Mouse (Mus musculus): ENCODE measurements around the gene Tlr12.
"Not testable (repeated sequence)": the region's sequence is repeated elsewhere in the genome, so short reads cannot be mapped to it uniquely, and the experiment has no call there.

Tlr12 gene

DNA sequence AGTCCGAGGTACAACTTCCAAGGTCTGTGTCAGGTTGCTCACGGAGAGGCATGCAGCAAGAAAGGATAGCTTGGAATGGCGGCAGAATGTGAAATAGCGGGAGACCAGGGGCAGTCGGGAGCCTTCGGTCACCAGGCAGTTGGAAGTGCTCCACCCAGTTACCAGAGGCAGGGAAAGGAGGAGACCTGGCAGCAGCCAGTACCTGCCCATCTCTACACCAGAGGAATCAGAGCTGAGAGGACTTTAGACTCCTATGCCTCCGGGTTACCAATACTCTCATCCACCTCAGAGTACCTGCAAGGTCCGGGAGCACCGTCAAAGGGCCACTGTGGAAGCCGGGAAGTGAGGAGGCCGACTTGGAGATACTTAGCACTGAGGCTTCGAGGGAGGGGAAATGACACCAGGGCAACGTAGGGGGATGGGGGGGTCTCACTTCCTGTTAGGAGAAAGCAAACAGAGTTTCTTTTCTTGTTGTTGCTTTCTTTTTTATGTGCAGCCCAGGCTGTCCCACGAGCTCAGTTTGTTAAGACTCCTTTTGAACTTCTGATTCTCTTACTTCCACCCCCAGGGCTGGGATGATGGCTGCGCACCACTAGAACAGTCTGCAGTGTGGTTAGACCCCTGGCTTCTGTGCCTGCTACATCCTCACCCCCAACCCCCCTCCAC is at the start of gene Tlr12:
Tlr12 (minus strand) TSS at position 374 of the 666 bp plus-strand sequence.
- DNase-seq (ENCODE audit: extremely low read depth, insufficient read length, low spot score) = no peak

GRCm38 (mm10) chr4:128667195-128667594 is 48.8 kb upstream of the Tlr12 start:
- DNase-seq (ENCODE audit: extremely low read depth, insufficient read length, low spot score) = not testable (repeated sequence)

DNA sequence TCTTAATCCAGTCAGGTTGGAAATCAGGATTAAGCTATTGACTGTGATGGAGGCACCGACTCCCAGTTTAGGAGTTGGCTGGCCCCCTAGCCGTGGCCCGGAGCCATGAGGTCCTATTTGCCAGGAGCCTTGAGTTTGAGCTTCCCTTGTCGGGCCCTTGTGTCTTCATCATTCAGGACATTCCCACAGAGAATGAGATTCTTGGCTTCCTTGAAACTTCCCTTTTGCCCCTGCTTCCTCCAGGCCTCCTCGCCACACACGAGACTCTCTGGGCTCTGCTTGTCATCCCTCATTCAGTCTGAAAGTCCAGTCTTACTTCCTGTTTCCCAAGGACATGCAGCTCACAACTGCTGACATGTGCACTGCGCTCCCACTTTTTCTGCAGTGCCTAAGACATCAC is 47.9 kb upstream of the Tlr12 start:
- DNase-seq (ENCODE audit: extremely low read depth, insufficient read length, low spot score) = not testable (repeated sequence)

GRCm38 (mm10) chr4:128664002-128664401 is 45.6 kb upstream of the Tlr12 start:
- no peak for DNase-seq (ENCODE audit: extremely low read depth, insufficient read length, low spot score)

DNA sequence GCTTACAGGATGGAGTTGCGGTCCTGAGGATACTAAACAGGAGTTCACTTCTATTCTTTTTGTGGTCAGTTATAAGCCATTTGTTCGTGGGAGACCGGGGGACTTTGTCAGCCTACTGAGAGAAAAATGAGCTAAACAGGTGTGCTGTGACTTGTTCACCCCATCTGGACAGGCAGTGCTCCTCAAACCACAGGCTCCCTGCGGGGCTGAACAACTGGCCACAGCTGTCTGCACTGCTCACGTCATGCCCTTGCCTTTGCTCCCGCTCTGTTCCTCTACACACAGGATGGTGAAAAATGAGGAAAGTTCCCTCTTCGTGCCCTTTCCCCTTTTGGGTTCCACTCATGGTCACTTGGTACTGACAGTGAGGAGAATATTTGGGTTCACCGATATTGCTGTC is 42.6 kb upstream of the Tlr12 start:
- no peak for DNase-seq (ENCODE audit: extremely low read depth, insufficient read length, low spot score)

DNA sequence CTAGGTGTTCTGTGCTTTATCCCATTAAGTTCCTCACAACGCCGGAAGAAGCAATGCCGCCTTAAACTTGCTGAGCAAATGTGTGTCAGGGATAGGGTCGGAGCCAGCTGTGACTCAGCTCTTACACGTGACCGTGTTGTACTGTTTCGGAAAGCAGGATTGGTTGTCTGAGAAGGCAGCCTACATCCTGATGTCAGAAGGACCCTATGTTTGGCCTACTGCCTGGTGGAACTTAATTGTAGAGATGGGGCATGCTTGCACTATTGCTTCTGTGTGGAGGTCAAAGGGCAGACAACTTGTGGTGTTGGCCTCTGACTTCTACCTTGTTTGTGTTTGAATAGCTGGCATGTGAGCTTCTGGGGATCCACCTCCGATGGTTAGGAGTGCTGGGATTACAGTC is 41.8 kb upstream of the Tlr12 start:
- DNase-seq (ENCODE audit: extremely low read depth, insufficient read length, low spot score) = no peak

- DNase-seq (ENCODE audit: extremely low read depth, insufficient read length, low spot score) = no peak
These were observed 37.0 kb upstream of the Tlr12 start for GRCm38 (mm10) chr4:128655446-128655845.

- no peak for DNase-seq (ENCODE audit: extremely low read depth, insufficient read length, low spot score)
These were observed 36.3 kb upstream of the Tlr12 start, which contains the start of gene Phc2 for GRCm38 (mm10) chr4:128654505-128655381. Gene Phc2 (plus strand): TSS chr4:128654702.

DNA sequence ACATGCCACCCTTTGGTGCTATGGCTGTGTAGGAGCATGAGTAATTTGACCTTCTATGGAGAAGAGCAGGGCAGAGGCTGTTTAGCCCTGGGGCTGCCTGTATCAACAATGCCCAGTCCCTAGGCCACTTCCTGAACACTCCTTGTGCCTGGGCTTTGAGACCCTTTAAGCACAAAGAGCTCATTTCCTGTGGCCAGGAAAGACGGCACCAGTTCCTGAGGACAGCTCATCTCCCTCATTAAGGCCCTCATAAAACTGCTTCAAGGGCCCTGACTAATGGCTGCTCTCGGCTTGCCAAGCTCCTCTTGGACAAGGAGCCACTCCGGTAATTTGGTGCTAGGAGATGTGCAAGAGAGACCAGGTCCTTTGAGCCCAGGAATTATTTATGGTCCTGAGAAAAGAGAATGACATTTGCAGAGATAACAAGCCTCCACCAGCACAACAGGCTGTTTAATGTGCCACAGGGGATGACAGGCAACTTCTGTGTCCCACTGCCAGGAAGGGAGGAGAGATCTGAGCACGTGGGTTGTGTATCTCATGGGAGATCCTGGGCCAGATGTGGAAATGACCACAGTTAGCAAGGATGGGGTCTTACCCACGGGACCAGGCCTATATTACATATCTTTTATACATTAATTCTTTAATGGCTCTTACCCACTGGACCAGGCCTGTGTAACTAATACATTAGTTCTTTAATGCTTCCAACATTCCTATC is 34.3 kb upstream of the Tlr12 start:
- no peak for DNase-seq (ENCODE audit: extremely low read depth, insufficient read length, low spot score)

GRCm38 (mm10) chr4:128651530-128651929 is 33.1 kb upstream of the Tlr12 start:
- no peak for DNase-seq (ENCODE audit: extremely low read depth, insufficient read length, low spot score)

DNA sequence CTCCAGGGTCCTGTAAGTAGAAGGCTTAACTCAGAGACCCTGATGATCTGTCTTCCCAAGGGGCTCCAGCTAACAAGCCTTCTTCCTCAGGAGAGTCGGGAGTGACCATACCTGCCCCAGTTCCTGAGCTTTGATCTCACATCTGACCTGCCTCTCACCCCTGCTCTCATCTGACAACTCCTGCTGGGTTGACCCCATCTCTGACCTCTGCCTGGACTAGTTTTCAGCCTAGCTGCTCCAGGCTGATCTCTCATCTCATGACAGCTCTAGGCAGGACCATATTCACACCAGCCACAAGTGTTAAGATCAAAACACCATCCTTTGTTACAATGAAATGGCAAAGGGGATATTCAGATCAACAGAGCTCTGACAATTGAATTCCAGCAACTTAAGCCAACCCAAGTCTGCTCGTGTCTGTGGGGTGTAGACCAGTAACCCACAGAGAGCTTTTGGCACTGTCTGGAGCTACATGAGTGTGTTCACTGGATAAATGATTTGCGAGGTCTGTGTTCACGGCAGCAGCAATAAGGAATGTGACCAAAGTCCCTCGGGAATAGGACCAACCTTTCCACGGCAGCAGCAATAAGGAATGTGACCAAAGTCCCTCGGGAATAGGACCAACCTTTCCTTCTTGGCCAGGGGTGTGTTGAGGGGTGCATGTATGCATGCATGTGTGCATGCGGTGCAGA is 30.3 kb upstream of the Tlr12 start:
- no peak for DNase-seq (ENCODE audit: extremely low read depth, insufficient read length, low spot score)

DNA sequence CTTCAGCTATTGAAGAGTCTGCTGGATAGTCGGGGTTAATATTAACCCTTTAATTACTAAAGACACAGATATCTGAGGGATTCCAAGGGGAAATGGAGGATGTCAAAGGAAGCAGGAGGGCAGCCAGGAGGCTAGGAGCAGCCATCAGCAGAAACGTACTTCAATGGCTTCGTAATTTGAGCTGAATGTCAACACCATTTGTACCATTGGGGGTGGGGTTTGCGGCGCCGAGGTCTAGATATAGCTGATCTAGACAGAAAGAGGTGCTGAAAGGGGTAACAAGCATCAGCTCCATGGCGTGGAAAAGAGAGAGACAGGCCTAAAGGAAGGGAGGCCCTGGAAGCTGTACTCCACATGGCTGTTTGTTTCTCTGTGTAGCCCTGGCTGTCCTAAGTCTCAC is 28.3 kb upstream of the Tlr12 start:
- no peak for DNase-seq (ENCODE audit: extremely low read depth, insufficient read length, low spot score)

DNA sequence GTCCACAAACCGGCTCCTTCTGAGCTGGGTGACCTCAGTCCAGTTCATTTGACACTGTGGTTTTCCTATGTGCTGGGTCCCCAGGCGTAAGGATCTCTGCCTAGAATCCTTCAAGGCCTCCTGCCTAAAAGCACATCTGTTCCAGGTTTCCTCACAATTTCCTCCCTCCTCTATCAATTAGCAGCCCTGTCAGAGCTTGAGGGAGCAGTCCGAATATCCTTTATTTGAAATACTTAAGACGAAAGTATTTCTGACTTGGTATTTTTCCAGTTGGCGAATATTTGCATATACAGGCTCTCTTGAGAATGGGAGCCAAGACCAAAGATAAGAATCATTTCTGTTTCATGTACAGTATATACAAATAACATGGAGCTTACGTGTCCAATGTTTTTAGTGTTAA is 27.5 kb upstream of the Tlr12 start:
- DNase-seq (ENCODE audit: extremely low read depth, insufficient read length, low spot score) = no peak

GRCm38 (mm10) chr4:128641766-128642717 is 23.6 kb upstream of the Tlr12 start:
- no peak for DNase-seq (ENCODE audit: extremely low read depth, insufficient read length, low spot score)

- DNase-seq (ENCODE audit: extremely low read depth, insufficient read length, low spot score) = no peak
These were observed 20.0 kb upstream of the Tlr12 start for GRCm38 (mm10) chr4:128638265-128638923.

DNA sequence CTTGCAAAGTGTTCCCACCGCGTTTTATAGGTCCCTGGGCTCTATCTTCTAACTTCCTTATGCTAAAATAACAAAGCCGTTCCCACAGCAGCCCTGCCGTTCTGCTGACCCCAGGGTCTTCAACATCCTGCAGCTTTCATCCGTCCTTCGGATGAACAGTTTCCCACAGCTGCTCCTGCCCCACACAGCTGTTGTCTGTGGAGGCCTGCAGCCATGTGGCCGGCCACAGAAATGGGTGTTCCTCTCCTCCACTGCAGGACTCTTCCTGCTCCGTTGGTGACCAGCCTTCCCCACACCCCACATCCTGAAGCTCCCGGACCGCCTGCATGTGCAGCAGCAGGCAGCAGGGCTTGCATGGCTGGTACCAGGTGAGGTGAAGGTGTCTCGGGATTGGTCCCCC is 18.8 kb upstream of the Tlr12 start:
- DNase-seq (ENCODE audit: extremely low read depth, insufficient read length, low spot score) = no peak

- DNase-seq (ENCODE audit: extremely low read depth, insufficient read length, low spot score) = no peak
These were observed 17.6 kb upstream of the Tlr12 start for GRCm38 (mm10) chr4:128635894-128636585.

GRCm38 (mm10) chr4:128635451-128635850 is 17.0 kb upstream of the Tlr12 start:
- DNase-seq (ENCODE audit: extremely low read depth, insufficient read length, low spot score) = no peak

GRCm38 (mm10) chr4:128621109-128621508 is 2.7 kb upstream of the Tlr12 start:
- no peak for DNase-seq (ENCODE audit: extremely low read depth, insufficient read length, low spot score)
